ENCODE assay signal across 8 mouse cellular contexts in genomic region chr9:83145591-83146445, GRCm38 (mm10). TPM values are rescaled to one million over a fixed set of nuclear protein-coding genes. Genes with fewer than 3 reads are reported as not detected.
A peak's percentile ranks its signal among the peaks of the same experiment; 100 is the strongest.
DNase-seq lines count a peak whose midpoint lies in the region; ATAC-seq lines count a peak whose summit lies in the region.

No protein-coding gene starts in this region.

- DNase-seq in gastrocnemius, postnatal 10 days = peak; percentile 58
- peak; percentile 16 for DNase-seq in induced T-regulatory cell, adult 2 months (ENCODE audit: low read depth)
- DNase-seq in left cerebral cortex, adult 8-10 months (ENCODE audit: low spot score in 2 of 2) = peak; percentile 73 to 74
- DNase-seq in right cerebral cortex, postnatal 10 days (ENCODE audit: low spot score in 2 of 2) = peak; percentile 86 to 89
- no peak for DNase-seq in c-Kit-positive CD71-positive TER-119-positive erythroid progenitor cells, embryonic 14.5 days (ENCODE audit: low spot score)

- peak overlapping the region; percentile 51 for H3K4me3 ChIP-seq in macrophage (ENCODE audit: inconsistent target)

- no peaks in the 10 kb centered on the region for H3K36me3 ChIP-seq in macrophage (ENCODE audit: inconsistent target)

- peak; percentile 25 for ATAC-seq in activated CD4-positive, CD25-positive, alpha-beta regulatory T cell, adult 4 months
- ATAC-seq in common myeloid progenitor, adult 5-6 weeks (replicated peaks; ENCODE audit: low read depth, poor library complexity, severe bottlenecking) = peak; percentile 70

- no peaks in the 10 kb centered on the region for H3K79me2 ChIP-seq in macrophage (ENCODE audit: inconsistent target)

- no peak overlapping the region for H3K27ac ChIP-seq in macrophage

- WGBS in macrophage (ENCODE audit: missing documents) = 4% methylated on average over 53 of the region's 53 CpGs

RNA-seq across cellular contexts. Expression of gene Hmgn3, which starts 0.7 kb away (rescaled TPM):
- 10 to 100 TPM; 37.2 to 49.1 TPM for polyA plus RNA-seq in activated CD4-positive, CD25-positive, alpha-beta regulatory T cell, adult 4 months (2017; shearing (Covaris generic))
- total RNA-seq in common myeloid progenitor, adult 5-6 weeks (2017) = 26.1 and 27.7 TPM in 2 replicates
- 10 to 100 TPM; 26.8 to 36.6 TPM for total RNA-seq in gastrocnemius, postnatal 10 days (2021)
- total RNA-seq in left cerebral cortex, adult 8-10 months (2022) = 10 to 100 TPM; 69.8 to 89.3 (median 77.0) TPM
- total RNA-seq in macrophage (2018; cell fraction: chromatin; rRNA removed) = 10 to 100 TPM in 4 of 26 experiments, 1 to 10 TPM in 22; 1.6 to 20.2 (median 5.0) TPM
- total RNA-seq in macrophage (2018; cell fraction: cytosol; rRNA removed) = 10 to 100 TPM in 13 of 26 experiments, 1 to 10 TPM in 13; 1.7 to 27.3 (median 7.0) TPM
- 10 to 100 TPM in 14 of 26 experiments, 1 to 10 TPM in 12; 1.0 to 30.8 (median 12.4) TPM for total RNA-seq in macrophage (2018; cell fraction: nucleus; rRNA removed)
- 3.3 to 8.9 TPM (median 6.3 TPM) in 3 replicates for polyA plus RNA-seq in macrophage (2018)
